In the genomic region with DNA sequence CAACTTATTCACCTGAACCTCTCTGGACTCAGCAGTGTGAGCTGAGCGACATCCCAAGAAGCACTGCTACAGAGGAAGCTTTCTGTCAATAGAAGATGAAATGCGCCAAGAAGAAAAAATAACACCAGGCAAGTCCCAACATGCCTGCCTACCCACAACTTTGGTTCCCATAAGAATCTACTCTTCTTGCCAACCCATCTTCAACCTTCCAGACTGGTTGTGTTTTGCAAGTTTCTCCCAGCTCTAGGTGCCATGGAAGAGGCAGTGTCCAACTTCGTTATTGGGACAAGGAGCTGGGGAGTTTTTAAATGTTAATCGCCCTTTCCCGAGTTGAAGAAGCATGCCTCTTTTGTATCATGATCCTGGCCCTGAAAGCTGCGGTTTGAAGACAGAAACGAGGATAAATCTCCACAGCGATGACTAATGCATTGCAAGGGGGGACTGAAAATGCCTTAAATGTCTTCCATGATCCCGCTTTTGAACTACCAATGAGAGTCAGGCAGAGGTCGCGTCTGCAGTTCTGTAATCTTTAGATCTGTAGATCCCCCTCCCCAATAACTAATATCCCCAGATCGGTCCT, we compare ENCODE assay signal across 19 mouse cellular contexts.
DNase-seq lines count a peak whose midpoint lies in the region; ATAC-seq and TF ChIP-seq lines count a peak whose summit lies in the region.
"Had no signal": no experiment of that assay in that cellular context is flagged by ENCODE, and none has a peak within 500 bp of the region (broad histone marks: within the 10 kb centered on the region; RNA-seq: fewer than 3 reads in every experiment).

No protein-coding gene starts in this region.

- H3K4me2 ChIP-seq in kidney, postnatal 0 days (ENCODE audit: low read length): no peak overlapping the region
- no peak overlapping the region for H3K4me2 ChIP-seq in kidney, embryonic 14.5 days (replicated peaks; ENCODE audit: low read depth, low read length)
- no peak overlapping the region for H3K4me2 ChIP-seq in midbrain, embryonic 11.5 days
- H3K4me2 ChIP-seq: hindbrain, embryonic 12.5 days; limb, embryonic 15.5 days had no signal

- TF ChIP-seq POLR2A in embryonic fibroblast, embryonic 13.5 days (IDR thresholded peaks at IDR 0.05; ENCODE audit: low read depth, low read length): no peak

- no peak for ATAC-seq in kidney, postnatal 0 days (replicated peaks; ENCODE audit: low FRiP score, low read depth)
- no peak for ATAC-seq in kidney, embryonic 14.5 days (ENCODE audit: low FRiP score, low TSS enrichment)
- ATAC-seq in midbrain, embryonic 11.5 days (ENCODE audit: low FRiP score): no peak
- ATAC-seq: forebrain, embryonic 16.5 days; midbrain, embryonic 16.5 days; Patski had no signal

- H3K36me3 ChIP-seq in kidney, postnatal 0 days (ENCODE audit: insufficient read depth, low read length): no peaks in the 10 kb centered on the region
- no peaks in the 10 kb centered on the region for H3K36me3 ChIP-seq in kidney, embryonic 14.5 days (ENCODE audit: control insufficient read depth, insufficient read depth, low read length)
- no peaks in the 10 kb centered on the region for H3K36me3 ChIP-seq in midbrain, embryonic 11.5 days (ENCODE audit: control insufficient read depth, insufficient read depth, low read length)
- H3K36me3 ChIP-seq: hindbrain, embryonic 12.5 days; limb, embryonic 15.5 days had no signal

- 0 out of 2 replicates have a peak, but pooled peaks cover 15% of the 10 kb centered on the region for H3K4me1 ChIP-seq in kidney, postnatal 0 days (replicated peaks; ENCODE audit: insufficient read depth, low read length)
- H3K4me1 ChIP-seq in kidney, embryonic 14.5 days (ENCODE audit: control insufficient read depth, insufficient read depth, low read length): peaks cover 22% of the 10 kb centered on the region
- H3K4me1 ChIP-seq in embryonic fibroblast, embryonic 13.5 days (ENCODE audit: control insufficient read depth, insufficient read depth, low read length): peaks cover 14% of the 10 kb centered on the region
- no peaks in the 10 kb centered on the region for H3K4me1 ChIP-seq in midbrain, embryonic 11.5 days (ENCODE audit: control insufficient read depth, insufficient read depth, low read length)

- 72% methylated on average over 12 of the region's 12 CpGs for WGBS in kidney, postnatal 0 days
- 73% methylated on average over 12 of the region's 12 CpGs for WGBS in kidney, embryonic 14.5 days
- 77% methylated on average over 12 of the region's 12 CpGs for WGBS in midbrain, embryonic 11.5 days

- H3K27me3 ChIP-seq in kidney, postnatal 0 days (ENCODE audit: insufficient read depth, low read length): no peaks in the 10 kb centered on the region
- H3K27me3 ChIP-seq in kidney, embryonic 14.5 days (ENCODE audit: control insufficient read depth, insufficient read depth, low read length): no peaks in the 10 kb centered on the region
- no peaks in the 10 kb centered on the region for H3K27me3 ChIP-seq in midbrain, embryonic 11.5 days (ENCODE audit: control insufficient read depth, insufficient read depth, low read length)
- H3K27me3 ChIP-seq: Patski had no signal

- DNase-seq in kidney, postnatal 0 days (ENCODE audit: low spot score): peak; percentile 41
- DNase-seq in R1 (ENCODE audit: low read depth, low spot score): peak; percentile 7
- DNase-seq in midbrain, embryonic 11.5 days (ENCODE audit: low spot score, missing footprints): no peak
- no peak for DNase-seq in right cerebral cortex, postnatal 4 days
- no peak for DNase-seq in lung, postnatal 4 days
- DNase-seq: cerebellum, adult 2 months; gastrocnemius, postnatal 25 days; heart, adult 2 months; kidney, adult 11 months; right cerebral cortex, adult 18-20 months had no signal

- no peak overlapping the region for H3K27ac ChIP-seq in kidney, postnatal 0 days
- H3K27ac ChIP-seq in kidney, embryonic 14.5 days (ENCODE audit: low read depth, low read length): no peak overlapping the region
- H3K27ac ChIP-seq in embryonic fibroblast, embryonic 13.5 days (ENCODE audit: insufficient read depth, low read length): peak overlapping the region; percentile 98
- no peak overlapping the region for H3K27ac ChIP-seq in midbrain, embryonic 11.5 days (ENCODE audit: low read depth, low read length)
- H3K27ac ChIP-seq: heart, adult 2 months; hindbrain, embryonic 12.5 days; left cerebral cortex, adult 2 months; limb, embryonic 15.5 days; macrophage had no signal

- no peak overlapping the region for H3K4me3 ChIP-seq in kidney, postnatal 0 days (replicated peaks; ENCODE audit: low read depth, low read length)
- H3K4me3 ChIP-seq in kidney, embryonic 14.5 days (ENCODE audit: low read length): no peak overlapping the region
- no peak overlapping the region for H3K4me3 ChIP-seq in embryonic fibroblast, embryonic 13.5 days (ENCODE audit: insufficient read depth, low read length)
- H3K4me3 ChIP-seq in midbrain, embryonic 11.5 days (ENCODE audit: low read depth, low read length): no peak overlapping the region
- H3K4me3 ChIP-seq: heart, adult 2 months; hindbrain, embryonic 12.5 days; left cerebral cortex, adult 2 months; limb, embryonic 15.5 days had no signal

- no peak overlapping the region for H3K9ac ChIP-seq in kidney, postnatal 0 days (ENCODE audit: low read depth, low read length)
- H3K9ac ChIP-seq in kidney, embryonic 14.5 days (ENCODE audit: low read depth, low read length): no peak overlapping the region
- H3K9ac ChIP-seq in midbrain, embryonic 11.5 days (ENCODE audit: low read length): no peak overlapping the region
- H3K9ac ChIP-seq: hindbrain, embryonic 12.5 days; limb, embryonic 15.5 days had no signal

- H3K9me3 ChIP-seq in kidney, postnatal 0 days (replicated peaks; ENCODE audit: low read length): no peaks in the 10 kb centered on the region
- H3K9me3 ChIP-seq in kidney, embryonic 14.5 days (ENCODE audit: control insufficient read depth, low read length): no peaks in the 10 kb centered on the region
- H3K9me3 ChIP-seq in midbrain, embryonic 11.5 days (ENCODE audit: control insufficient read depth, low read length): no peaks in the 10 kb centered on the region
- H3K9me3 ChIP-seq: hindbrain, embryonic 12.5 days; limb, embryonic 15.5 days had no signal

- no peak for TF ChIP-seq CTCF in kidney, postnatal 0 days (IDR thresholded peaks at IDR 0.05; ENCODE audit: low read depth)
- TF ChIP-seq CTCF in embryonic fibroblast, embryonic 13.5 days (IDR thresholded peaks at IDR 0.05; ENCODE audit: borderline replicate concordance, insufficient read depth, low read length): no peak

Comparison
In these comparisons a context has a peak if more than half of its experiments do, and no peak if none do; other contexts are left out.
1. DNase-seq: peak in kidney, postnatal 0 days (single experiment) and R1 (single experiment); none in midbrain, embryonic 11.5 days (single experiment), right cerebral cortex, postnatal 4 days (single experiment) and lung, postnatal 4 days (0 of 2).